Mouse (Mus musculus): ENCODE data around the gene Pde8b. TPM values are rescaled to one million over a fixed set of nuclear protein-coding genes. Genes with fewer than 3 reads are reported as not detected.
A peak's percentile ranks its signal among the peaks of the same experiment; 100 is the strongest.

Pde8b gene
- total RNA-seq (2021): 100 to 1,000 TPM; 137 to 147 TPM
- long read RNA-seq, experiment 1, full-length matches to known transcripts: 21 of 144 reads
- long read RNA-seq, experiment 1, partial matches to known transcripts: 24 of 144 reads
- long read RNA-seq, experiment 1, other reads (novel, unspliced or antisense): 99 of 144 reads
- long read RNA-seq, experiment 2, full-length matches to known transcripts: 9 of 71 reads
- long read RNA-seq, experiment 2, partial matches to known transcripts: 14 of 71 reads
- long read RNA-seq, experiment 2, other reads (novel, unspliced or antisense): 48 of 71 reads

- peak; percentile 48 to 51 for DNase-seq (ENCODE audit: low spot score in 2 of 2)
These were observed at the start of gene Pde8b for GRCm38 (mm10) chr13:95249511-95250456. Gene Pde8b (minus strand): TSS chr13:95250336.

GRCm38 (mm10) chr13:95291983-95292382, 41.8 kb upstream of the Pde8b start:
- DNase-seq (ENCODE audit: low spot score in 2 of 2): no peak

- no peak for DNase-seq (ENCODE audit: low spot score in 2 of 2)
These were observed 37.9 kb upstream of the Pde8b start for GRCm38 (mm10) chr13:95288027-95288426.

GRCm38 (mm10) chr13:95286989-95287388, 36.9 kb upstream of the Pde8b start:
- DNase-seq (ENCODE audit: low spot score in 2 of 2): peak; percentile 70 to 84

- no peak for DNase-seq (ENCODE audit: low spot score in 2 of 2)
These were observed 31.9 kb upstream of the Pde8b start for GRCm38 (mm10) chr13:95281740-95282673.

- no peak for DNase-seq (ENCODE audit: low spot score in 2 of 2)
These were observed 28.4 kb upstream of the Pde8b start for GRCm38 (mm10) chr13:95278426-95279025.

GRCm38 (mm10) chr13:95264691-95265090, 14.6 kb upstream of the Pde8b start:
- no peak for DNase-seq (ENCODE audit: low spot score in 2 of 2)

GRCm38 (mm10) chr13:95260886-95261789, 11.0 kb upstream of the Pde8b start:
- no peak for DNase-seq (ENCODE audit: low spot score in 2 of 2)

GRCm38 (mm10) chr13:95260391-95260790, 10.3 kb upstream of the Pde8b start:
- DNase-seq (ENCODE audit: low spot score in 2 of 2): no peak

- no peak for DNase-seq (ENCODE audit: low spot score in 2 of 2)
These were observed 6.9 kb upstream of the Pde8b start for GRCm38 (mm10) chr13:95257083-95257482.

- no peak for DNase-seq (ENCODE audit: low spot score in 2 of 2)
These were observed 4.9 kb upstream of the Pde8b start for GRCm38 (mm10) chr13:95255083-95255482.

- DNase-seq (ENCODE audit: low spot score in 2 of 2): no peak
These were observed 7.1 kb downstream of the Pde8b start for GRCm38 (mm10) chr13:95243026-95243425.

- DNase-seq (ENCODE audit: low spot score in 2 of 2): no peak
These were observed 12.6 kb downstream of the Pde8b start for GRCm38 (mm10) chr13:95237488-95237887.

- DNase-seq (ENCODE audit: low spot score in 2 of 2): no peak
These were observed 14.9 kb downstream of the Pde8b start for GRCm38 (mm10) chr13:95235261-95235660.

- no peak for DNase-seq (ENCODE audit: low spot score in 2 of 2)
These were observed 18.6 kb downstream of the Pde8b start for GRCm38 (mm10) chr13:95231366-95232138.

- no peak for DNase-seq (ENCODE audit: low spot score in 2 of 2)
These were observed 19.8 kb downstream of the Pde8b start for GRCm38 (mm10) chr13:95230326-95230725.

- DNase-seq (ENCODE audit: low spot score in 2 of 2): no peak
These were observed 25.6 kb downstream of the Pde8b start for GRCm38 (mm10) chr13:95224491-95224890.

GRCm38 (mm10) chr13:95223427-95223772, 26.7 kb downstream of the Pde8b start:
- DNase-seq (ENCODE audit: low spot score in 2 of 2): no peak
